Mouse (Mus musculus) cerebral cortex, adult 2 months (tissue): ENCODE results near the gene Scarf1.

ENCODE experiments used
- WGBS: fragments of 180-500 bp; shearing (Covaris S2); methylation state at CpG from one replicate; pipeline ENCODE4 v1.1.7; 2018; 5-methylcytosine and 5-hydroxymethylcytosine counted together

Gene Scarf1

GRCm38 (mm10) chr11:75512301-75513018, 880 bp upstream of the Scarf1 start:
- 86% methylated on average over 9 of the region's 9 CpGs for WGBS

GRCm38 (mm10) chr11:75515186-75515585, 1.8 kb downstream of the Scarf1 start:
- 96% methylated on average over 25 of the region's 25 CpGs for WGBS

GRCm38 (mm10) chr11:75519834-75520633, 6.7 kb downstream of the Scarf1 start:
- 67% methylated on average over 15 of the region's 15 CpGs for WGBS

GRCm38 (mm10) chr11:75521609-75522008, 8.3 kb downstream of the Scarf1 start:
- WGBS: 89% methylated on average over 4 of the region's 4 CpGs

GRCm38 (mm10) chr11:75522793-75523192, 9.5 kb downstream of the Scarf1 start:
- WGBS: 89% methylated on average over 2 of the region's 2 CpGs

GRCm38 (mm10) chr11:75525531-75526125, 12.3 kb downstream of the Scarf1 start:
- 90% methylated on average over 15 of the region's 15 CpGs for WGBS

- WGBS: 90% methylated on average over 6 of the region's 6 CpGs
These were observed 13.6 kb downstream of the Scarf1 start for GRCm38 (mm10) chr11:75526943-75527342.

- WGBS: 59% methylated on average over 4 of the region's 4 CpGs
These were observed 16.4 kb downstream of the Scarf1 start for GRCm38 (mm10) chr11:75529771-75530170.

GRCm38 (mm10) chr11:75530325-75530724, 17.0 kb downstream of the Scarf1 start:
- 0% methylated on average over 10 of the region's 10 CpGs for WGBS

- under 1% methylated on average over 31 of the region's 31 CpGs for WGBS
These were observed 17.6 kb downstream of the Scarf1 start for GRCm38 (mm10) chr11:75530845-75531373.

- under 1% methylated on average over 62 of the region's 62 CpGs for WGBS
These were observed 18.3 kb downstream of the Scarf1 start, which contains the start of gene Slc43a2 for GRCm38 (mm10) chr11:75531469-75532242. Gene Slc43a2 (plus strand): TSS chr11:75531694.

- 4% methylated on average over 38 of the region's 38 CpGs for WGBS
These were observed 19.3 kb downstream of the Scarf1 start for GRCm38 (mm10) chr11:75532340-75533277.

- 45% methylated on average over 6 of the region's 6 CpGs for WGBS
These were observed 20.1 kb downstream of the Scarf1 start for GRCm38 (mm10) chr11:75533314-75534015.

GRCm38 (mm10) chr11:75534286-75535033, 21.1 kb downstream of the Scarf1 start:
- 46% methylated on average over 4 of the region's 4 CpGs for WGBS

GRCm38 (mm10) chr11:75535106-75535795, 21.9 kb downstream of the Scarf1 start:
- 57% methylated on average over 13 of the region's 13 CpGs for WGBS

GRCm38 (mm10) chr11:75536255-75537024, 23.1 kb downstream of the Scarf1 start:
- WGBS: 79% methylated on average over 12 of the region's 12 CpGs

GRCm38 (mm10) chr11:75537025-75537414, 23.7 kb downstream of the Scarf1 start:
- WGBS: 67% methylated on average over 8 of the region's 8 CpGs
